Mouse (Mus musculus): Measurements from ENCODE around the gene Gdpgp1. TPM values are rescaled to one million over a fixed set of nuclear protein-coding genes. Genes with fewer than 3 reads are reported as not detected.

Gene Gdpgp1
- 1.1 and 1.8 TPM in 2 replicates for polyA plus RNA-seq (2011; ENCODE audit: insufficient read depth, insufficient read length, low replicate concordance, missing spikeins)

- H3K27ac ChIP-seq (ENCODE audit: control insufficient read depth, insufficient read depth, low read depth, low read length, poor library complexity): peak within 1 kb of the TSS; percentile 89
- TF ChIP-seq CTCF (IDR thresholded peaks at IDR 0.05; ENCODE audit: control insufficient read depth, insufficient read depth, low read length): no peak
- peak; percentile 74; the same call in 1 of the 2 replicates for TF ChIP-seq POLR2A (IDR thresholded peaks at IDR 0.05; ENCODE audit: borderline replicate concordance, control insufficient read depth, low read depth, low read length)
- WGBS: under 1% methylated on average over 56 of the region's 56 CpGs
- H3K4me3 ChIP-seq (replicated peaks; ENCODE audit: control insufficient read depth, low read depth, low read length): peak within 1 kb of the TSS; percentile 96
- peaks cover 1% of the 10 kb centered on the region; the same call in 1 of the 2 replicates for H3K4me1 ChIP-seq (ENCODE audit: control insufficient read depth, insufficient read depth, low read length)
Measured at GRCm38 (mm10) chr7:80232489-80233029, at the start of gene Gdpgp1, which contains the start of gene Cib1. Gene Gdpgp1 (plus strand): TSS chr7:80232865. Gene Cib1 (minus strand): TSS chr7:80232813.

GRCm38 (mm10) chr7:80183466-80183865 lies 49.2 kb upstream of the Gdpgp1 start:
- 78% methylated on average over 1 of the region's 1 CpGs for WGBS
- no peak overlapping the region for H3K4me3 ChIP-seq (replicated peaks; ENCODE audit: control insufficient read depth, low read depth, low read length)
- no peak overlapping the region for H3K27ac ChIP-seq (ENCODE audit: control insufficient read depth, insufficient read depth, low read depth, low read length, poor library complexity)
- TF ChIP-seq POLR2A (IDR thresholded peaks at IDR 0.05; ENCODE audit: borderline replicate concordance, control insufficient read depth, low read depth, low read length): no peak
- no peak for TF ChIP-seq CTCF (IDR thresholded peaks at IDR 0.05; ENCODE audit: control insufficient read depth, insufficient read depth, low read length)
- peaks cover 8% of the 10 kb centered on the region for H3K4me1 ChIP-seq (ENCODE audit: control insufficient read depth, insufficient read depth, low read length)

GRCm38 (mm10) chr7:80183969-80184368 lies 48.7 kb upstream of the Gdpgp1 start:
- Histone ChIP-seq H3K4me1 (ENCODE audit: control insufficient read depth, insufficient read depth, low read length) (peaks cover 8% of the 10 kb centered on the region), H3K4me3 (replicated peaks; ENCODE audit: control insufficient read depth, low read depth, low read length) (no peak overlapping the region), H3K27ac (ENCODE audit: control insufficient read depth, insufficient read depth, low read depth, low read length, poor library complexity) (no peak overlapping the region)
- WGBS: 78% methylated on average over 5 of the region's 5 CpGs
- no peak for TF ChIP-seq POLR2A (IDR thresholded peaks at IDR 0.05; ENCODE audit: borderline replicate concordance, control insufficient read depth, low read depth, low read length)
- TF ChIP-seq CTCF (IDR thresholded peaks at IDR 0.05; ENCODE audit: control insufficient read depth, insufficient read depth, low read length): no peak

GRCm38 (mm10) chr7:80184551-80184950 lies 48.1 kb upstream of the Gdpgp1 start:
- Histone ChIP-seq H3K4me1 (ENCODE audit: control insufficient read depth, insufficient read depth, low read length) (peaks cover 8% of the 10 kb centered on the region), H3K4me3 (replicated peaks; ENCODE audit: control insufficient read depth, low read depth, low read length) (no peak overlapping the region), H3K27ac (ENCODE audit: control insufficient read depth, insufficient read depth, low read depth, low read length, poor library complexity) (no peak overlapping the region; the same call in 1 of the 2 replicates)
- TF ChIP-seq CTCF (IDR thresholded peaks at IDR 0.05; ENCODE audit: control insufficient read depth, insufficient read depth, low read length) (no peak), POLR2A (IDR thresholded peaks at IDR 0.05; ENCODE audit: borderline replicate concordance, control insufficient read depth, low read depth, low read length) (no peak)
- WGBS: 34% methylated on average over 4 of the region's 4 CpGs

GRCm38 (mm10) chr7:80184968-80185367 lies 47.7 kb upstream of the Gdpgp1 start:
- peaks cover 8% of the 10 kb centered on the region for H3K4me1 ChIP-seq (ENCODE audit: control insufficient read depth, insufficient read depth, low read length)
- WGBS: 22% methylated on average over 6 of the region's 6 CpGs
- H3K27ac ChIP-seq (ENCODE audit: control insufficient read depth, insufficient read depth, low read depth, low read length, poor library complexity): peak overlapping the region; percentile 54
- TF ChIP-seq CTCF (IDR thresholded peaks at IDR 0.05; ENCODE audit: control insufficient read depth, insufficient read depth, low read length) (no peak), POLR2A (IDR thresholded peaks at IDR 0.05; ENCODE audit: borderline replicate concordance, control insufficient read depth, low read depth, low read length) (no peak)
- no peak overlapping the region for H3K4me3 ChIP-seq (replicated peaks; ENCODE audit: control insufficient read depth, low read depth, low read length)

- H3K4me3 ChIP-seq (replicated peaks; ENCODE audit: control insufficient read depth, low read depth, low read length): no peak overlapping the region
- H3K27ac ChIP-seq (ENCODE audit: control insufficient read depth, insufficient read depth, low read depth, low read length, poor library complexity): peak overlapping the region; percentile 75
- TF ChIP-seq POLR2A (IDR thresholded peaks at IDR 0.05; ENCODE audit: borderline replicate concordance, control insufficient read depth, low read depth, low read length): no peak
- no peak for TF ChIP-seq CTCF (IDR thresholded peaks at IDR 0.05; ENCODE audit: control insufficient read depth, insufficient read depth, low read length)
- H3K4me1 ChIP-seq (ENCODE audit: control insufficient read depth, insufficient read depth, low read length): peaks cover 9% of the 10 kb centered on the region
- 63% methylated on average over 8 of the region's 8 CpGs for WGBS
Measured at GRCm38 (mm10) chr7:80186021-80186420, 46.6 kb upstream of the Gdpgp1 start.

GRCm38 (mm10) chr7:80186531-80187296 lies 46.0 kb upstream of the Gdpgp1 start, which contains the start of gene Sema4b:
Gene Sema4b (plus strand): TSS chr7:80186841.
- peaks cover 14% of the 10 kb centered on the region for H3K4me1 ChIP-seq (ENCODE audit: control insufficient read depth, insufficient read depth, low read length)
- WGBS: 11% methylated on average over 51 of the region's 51 CpGs
- H3K4me3 ChIP-seq (replicated peaks; ENCODE audit: control insufficient read depth, low read depth, low read length): peak within 1 kb of the TSS; percentile 70
- H3K27ac ChIP-seq (ENCODE audit: control insufficient read depth, insufficient read depth, low read depth, low read length, poor library complexity): peak within 1 kb of the TSS; percentile 75
- TF ChIP-seq CTCF (IDR thresholded peaks at IDR 0.05; ENCODE audit: control insufficient read depth, insufficient read depth, low read length) (no peak), POLR2A (IDR thresholded peaks at IDR 0.05; ENCODE audit: borderline replicate concordance, control insufficient read depth, low read depth, low read length) (peak; percentile 48; the same call in 1 of the 2 replicates)

- WGBS: 74% methylated on average over 12 of the region's 12 CpGs
- H3K27ac ChIP-seq (ENCODE audit: control insufficient read depth, insufficient read depth, low read depth, low read length, poor library complexity): no peak overlapping the region
Measured at GRCm38 (mm10) chr7:80187501-80187900, 45.2 kb upstream of the Gdpgp1 start.

More at GRCm38 (mm10) chr7:80187501-80187900, 45.2 kb upstream of the Gdpgp1 start:
- TF ChIP-seq POLR2A (IDR thresholded peaks at IDR 0.05; ENCODE audit: borderline replicate concordance, control insufficient read depth, low read depth, low read length): no peak
- Histone ChIP-seq H3K4me3 (replicated peaks; ENCODE audit: control insufficient read depth, low read depth, low read length) (peak overlapping the region; percentile 46), H3K4me1 (ENCODE audit: control insufficient read depth, insufficient read depth, low read length) (peaks cover 17% of the 10 kb centered on the region)

All from bone marrow, adult 2 months (tissue).